Mouse (Mus musculus) embryonic facial prominence, embryonic 14.5 days (tissue): ENCODE measurements around the gene Nos3. TPM values are rescaled to one million over a fixed set of nuclear protein-coding genes. Genes with fewer than 3 reads are reported as not detected.

Source experiments
- ATAC-seq: fragments of 200-750 bp; cut with Nextera tagmentation; 2 replicates; pipeline ENCODE4 v1.8.0; 2017; ENCODE audit warnings: low read depth, moderate number of reproducible peaks, moderate TSS enrichment
- DNase-seq: peaks from one replicate; pipeline ENCODE4 v3.0.0-alpha.2; 2015; ENCODE audit warnings: low spot score
- H3K27ac ChIP-seq: fragments of 300-500 bp; sonication (generic); replicated peaks from 2 replicates; pipeline ENCODE4 v1.5.1; 2014; ENCODE audit warnings: low read depth, mild to moderate bottlenecking, low read length, moderate library complexity
- H3K27me3 ChIP-seq: fragments of 300-500 bp; sonication (generic); replicated peaks from 2 replicates; pipeline ENCODE4 v1.6.1; 2014; ENCODE audit warnings: low read length; ENCODE audit not compliant: control insufficient read depth, insufficient read depth
- H3K36me3 ChIP-seq: fragments of 300-500 bp; sonication (generic); 2 replicates; pipeline ENCODE4 v1.6.1; 2014; ENCODE audit warnings: low read length, mixed read lengths; ENCODE audit not compliant: control insufficient read depth, insufficient read depth
- H3K4me1 ChIP-seq: fragments of 300-500 bp; sonication (generic); 2 replicates; pipeline ENCODE4 v1.6.1; 2014; ENCODE audit warnings: antibody characterized with exemption, low read length; ENCODE audit not compliant: control insufficient read depth, insufficient read depth
- H3K4me2 ChIP-seq: fragments of 300-500 bp; sonication (generic); 2 replicates; pipeline ENCODE4 v1.6.1; 2014; ENCODE audit warnings: low read depth, mild to moderate bottlenecking, low read length, moderate library complexity, mixed read lengths
- H3K4me3 ChIP-seq: fragments of 300-500 bp; sonication (generic); 2 replicates; pipeline ENCODE4 v1.5.1; 2014; ENCODE audit warnings: low read depth, mild to moderate bottlenecking, low read length
- H3K9ac ChIP-seq: fragments of 300-500 bp; sonication (generic); 2 replicates; pipeline ENCODE4 v1.6.1; 2014; ENCODE audit warnings: low read depth, mild to moderate bottlenecking, low read length, moderate library complexity, mixed read lengths
- H3K9me3 ChIP-seq: fragments of 300-500 bp; sonication (generic); 2 replicates; pipeline ENCODE4 v1.6.1; 2016; ENCODE audit warnings: low read length; ENCODE audit not compliant: control insufficient read depth
- WGBS: fragments of 180-500 bp; shearing (Covaris S2); extraction: QIAGEN DNeasy Blood & Tissue Kit; methylation state at CpG from one replicate; pipeline ENCODE4 v1.1.7; 2014; 5-methylcytosine and 5-hydroxymethylcytosine counted together
- polyA plus RNA-seq: library from polyadenylated mRNA; unstranded; fragments of >200 nt; fragmentation: Nextera tagmentation; extraction: Ambion mirVana; gene quantifications from 2 replicates; pipeline ENCODE4 v1.2.1, GENCODE M21; 2014

Gene Nos3
- polyA plus RNA-seq, 1 experiment from 2014 or later, result 7.9 TPM

DNA sequence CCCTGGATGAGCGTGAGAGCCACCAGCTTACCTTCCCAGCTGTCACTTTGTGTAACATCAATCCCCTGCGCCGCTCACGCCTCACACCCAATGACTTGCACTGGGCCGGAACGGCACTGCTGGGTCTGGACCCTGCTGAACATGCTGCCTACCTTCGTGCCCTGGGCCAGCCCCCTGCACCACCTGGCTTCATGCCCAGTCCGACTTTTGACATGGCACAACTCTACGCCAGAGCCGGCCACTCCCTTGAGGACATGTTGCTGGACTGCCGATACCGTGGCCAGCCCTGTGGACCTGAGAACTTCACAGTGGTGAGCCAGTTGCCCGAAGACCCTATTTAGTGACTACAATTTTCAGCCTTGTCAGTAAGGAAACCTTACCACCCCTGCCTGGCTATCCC lies 49.3 kb downstream of the Nos3 start:
- no peak for ATAC-seq
- Histone ChIP-seq H3K9ac (no peak overlapping the region), H3K4me3 (no peak overlapping the region)

DNA sequence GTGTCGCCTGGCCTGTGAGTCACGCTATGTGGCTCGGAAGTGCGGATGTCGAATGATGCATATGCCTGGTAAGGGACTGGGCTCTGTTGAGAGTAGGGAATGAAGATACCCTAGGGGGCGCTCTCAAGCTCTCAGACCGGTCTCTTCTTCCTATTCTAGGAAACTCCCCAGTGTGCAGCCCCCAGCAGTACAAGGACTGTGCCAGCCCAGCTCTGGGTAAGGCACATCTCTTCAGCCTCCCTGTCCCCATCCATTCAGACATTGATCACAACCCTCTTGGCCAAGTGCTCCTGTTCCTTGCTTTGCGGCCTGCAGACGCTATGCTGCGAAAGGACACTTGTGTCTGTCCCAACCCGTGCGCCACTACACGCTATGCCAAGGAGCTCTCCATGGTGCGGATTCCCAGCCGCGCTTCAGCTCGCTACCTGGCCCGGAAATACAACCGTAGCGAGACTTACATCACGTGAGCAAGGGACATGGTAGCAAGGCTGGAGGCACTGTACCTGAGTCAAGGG lies 51.7 kb downstream of the Nos3 start:
- WGBS, result 2% methylated on average over 21 of the region's 21 CpGs
- Histone ChIP-seq H3K4me1 (peaks cover 19% of the 10 kb centered on the region), H3K27ac (no peak overlapping the region), H3K4me3 (no peak overlapping the region), H3K9ac (no peak overlapping the region), H3K27me3 (no peaks in the 10 kb centered on the region), H3K36me3 (peaks cover 34% of the 10 kb centered on the region), H3K4me2 (no peak overlapping the region), H3K9me3 (no peaks in the 10 kb centered on the region)
- ATAC-seq (peak; percentile 48), DNase-seq (peak; percentile 68)

More for the DNA sequence above, 49.3 kb downstream of the Nos3 start:
- peaks cover 19% of the 10 kb centered on the region for H3K4me1 ChIP-seq
- WGBS, result 71% methylated on average over 13 of the region's 13 CpGs
- no peak overlapping the region for H3K27ac ChIP-seq
- H3K4me2 ChIP-seq, result no peak overlapping the region
- no peaks in the 10 kb centered on the region for H3K9me3 ChIP-seq
- no peaks in the 10 kb centered on the region for H3K27me3 ChIP-seq
- DNase-seq, result no peak
- H3K36me3 ChIP-seq, result peaks cover 16% of the 10 kb centered on the region; the same call in 1 of the 2 replicates

DNA sequence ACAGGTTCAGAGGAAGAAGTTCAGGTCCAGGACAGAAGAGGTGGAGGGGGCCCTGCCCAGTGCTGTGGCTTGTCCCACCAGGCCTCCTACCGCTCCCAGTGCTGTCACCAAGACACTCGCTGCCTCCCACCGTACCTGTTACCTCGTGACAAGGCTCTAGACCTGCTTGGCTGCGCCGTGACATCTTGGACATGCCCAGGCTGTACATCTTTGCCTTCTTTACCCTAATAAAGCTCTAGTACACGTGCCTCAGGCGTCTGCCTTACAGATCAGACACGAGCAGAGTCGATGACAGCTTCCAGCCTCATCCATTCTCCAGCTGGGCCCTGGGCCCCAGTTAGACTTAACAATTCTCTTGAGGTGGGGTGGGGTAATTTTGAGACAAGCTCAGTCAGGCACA lies 53.0 kb downstream of the Nos3 start:
- H3K4me1 ChIP-seq, result peaks cover 24% of the 10 kb centered on the region
- no peak overlapping the region for H3K9ac ChIP-seq
- DNase-seq (no peak), ATAC-seq (no peak)
- no peaks in the 10 kb centered on the region for H3K27me3 ChIP-seq
- H3K4me2 ChIP-seq, result no peak overlapping the region
- peaks cover 42% of the 10 kb centered on the region for H3K36me3 ChIP-seq
- no peak overlapping the region for H3K27ac ChIP-seq
- H3K4me3 ChIP-seq, result no peak overlapping the region
- 77% methylated on average over 10 of the region's 10 CpGs for WGBS
- no peaks in the 10 kb centered on the region for H3K9me3 ChIP-seq

DNA sequence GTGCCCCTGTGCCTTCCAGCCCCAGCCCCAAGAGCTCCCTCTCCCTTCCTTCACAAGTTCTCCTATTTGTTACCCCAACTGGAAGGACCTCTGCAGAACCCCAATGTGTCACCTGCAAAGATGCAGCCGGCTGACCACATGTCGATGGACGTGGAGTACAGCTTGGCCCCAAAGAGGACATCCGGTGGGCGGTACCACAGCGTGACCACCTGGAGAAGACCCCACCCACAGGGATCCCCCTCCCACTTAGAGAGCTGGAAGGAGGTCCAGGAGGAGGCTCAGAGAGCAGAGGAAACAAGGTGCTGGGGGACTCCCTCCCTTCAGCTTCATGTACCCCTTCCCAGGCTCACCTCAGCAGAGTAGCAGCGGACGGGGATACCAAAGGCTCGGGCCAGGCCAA lies 55.8 kb downstream of the Nos3 start:
- Histone ChIP-seq H3K9ac (no peak overlapping the region), H3K4me1 (peaks cover 20% of the 10 kb centered on the region; the same call in 1 of the 2 replicates), H3K27ac (no peak overlapping the region), H3K27me3 (no peaks in the 10 kb centered on the region), H3K4me2 (no peak overlapping the region), H3K9me3 (no peaks in the 10 kb centered on the region), H3K4me3 (no peak overlapping the region), H3K36me3 (peaks cover 42% of the 10 kb centered on the region)
- DNase-seq (no peak), ATAC-seq (no peak)
- WGBS, result 85% methylated on average over 8 of the region's 9 CpGs

DNA sequence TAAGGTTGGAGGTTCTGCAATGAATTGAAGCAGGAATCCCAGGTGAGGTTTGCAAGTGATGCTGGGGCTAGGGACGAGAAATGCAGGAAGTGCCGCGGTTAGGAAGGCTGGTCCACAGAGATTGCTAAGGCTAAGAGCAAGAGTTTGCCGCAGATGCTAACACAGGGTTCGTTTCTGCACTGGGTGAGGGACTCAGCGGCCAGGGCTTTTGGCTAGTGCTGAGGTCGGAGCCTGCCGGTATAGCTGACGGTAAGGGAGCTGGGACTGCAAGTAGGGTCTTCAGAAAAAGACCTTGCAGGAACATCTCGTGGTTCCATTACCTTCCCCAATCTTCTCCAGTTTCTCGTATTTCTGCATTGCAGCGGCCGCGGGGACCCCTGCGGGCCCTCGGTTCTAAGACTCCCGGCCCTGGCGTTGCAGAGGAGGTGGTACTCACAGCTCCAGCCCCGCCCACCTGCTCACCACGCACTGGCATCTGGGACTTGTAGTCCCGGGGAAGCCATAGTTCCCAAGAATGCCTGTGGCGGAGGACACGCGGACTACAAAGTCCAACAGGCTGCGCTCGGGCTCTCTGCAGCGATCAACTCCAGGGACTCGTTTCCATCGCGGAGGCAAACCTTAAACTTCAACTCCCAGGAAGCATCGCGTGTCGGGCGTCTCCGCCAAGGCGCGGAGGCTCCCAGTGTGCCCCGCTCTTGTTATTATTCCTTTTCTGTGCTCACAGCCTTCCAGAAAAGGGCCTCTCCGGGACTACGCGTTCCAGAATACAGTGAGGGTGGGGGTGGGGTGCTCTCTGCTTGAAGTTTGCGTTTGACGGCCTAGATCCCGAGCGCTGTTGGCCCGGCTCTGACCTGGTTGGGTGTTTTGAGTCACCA lies 58.8 kb downstream of the Nos3 start, which contains the start of the genes Cdk5 and Slc4a2:
Gene Cdk5, minus strand, starts transcription at position 402 of the 875 bp plus-strand sequence.
Gene Slc4a2, plus strand, starts transcription at position 709 of the 875 bp plus-strand sequence.
- H3K4me2 ChIP-seq, result peak within 1 kb of the TSS; percentile 85
- H3K4me3 ChIP-seq, result peak within 1 kb of the TSS; percentile 51
- peak within 1 kb of the TSS; percentile 93 for H3K27ac ChIP-seq
- peak within 1 kb of the TSS; percentile 75 for H3K9ac ChIP-seq
- ATAC-seq (peak; percentile 96), DNase-seq (peak; percentile 100)
- under 1% methylated on average over 45 of the region's 46 CpGs for WGBS
- H3K27me3 ChIP-seq, result no peaks in the 10 kb centered on the region
- peaks cover 42% of the 10 kb centered on the region for H3K4me1 ChIP-seq
- H3K36me3 ChIP-seq, result peaks cover 36% of the 10 kb centered on the region
- H3K9me3 ChIP-seq, result no peaks in the 10 kb centered on the region

DNA sequence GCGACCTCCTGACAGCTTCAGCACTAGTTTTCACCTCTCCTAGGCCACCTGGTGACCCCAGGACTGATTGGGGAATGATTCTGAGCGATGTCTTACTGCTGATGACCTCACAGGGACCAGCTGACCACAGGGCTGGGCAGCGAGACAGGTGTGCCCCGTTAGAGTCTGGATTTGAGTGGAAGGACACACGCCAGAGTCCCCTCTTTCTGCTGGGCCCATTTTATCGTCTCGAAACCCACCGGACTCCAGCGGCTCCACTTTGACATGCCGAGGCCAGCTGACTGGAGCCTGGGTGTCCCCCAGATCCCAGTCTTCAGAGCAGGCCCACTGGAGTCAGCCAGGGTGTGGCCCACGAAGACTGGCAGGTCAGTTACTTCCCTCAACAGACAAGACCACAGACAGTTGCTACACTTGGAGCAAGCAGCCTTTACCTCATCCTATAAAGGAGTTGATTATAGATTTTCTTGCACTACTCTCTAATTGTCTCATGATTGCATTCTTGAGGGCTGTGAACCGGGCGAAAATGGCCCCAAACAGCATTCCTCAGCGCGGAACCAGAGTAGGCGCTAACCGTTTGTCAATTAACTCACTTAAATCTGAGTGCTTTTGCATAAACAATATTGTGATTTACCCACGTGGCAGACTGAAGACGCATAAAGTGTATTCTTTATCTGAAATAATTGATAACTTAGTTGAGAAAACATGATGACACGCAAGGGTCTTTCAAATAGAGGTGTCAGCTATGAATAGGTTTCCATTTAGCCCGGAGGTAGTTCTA lies 59.6 kb downstream of the Nos3 start:
- Histone ChIP-seq H3K27me3 (no peaks in the 10 kb centered on the region), H3K36me3 (peaks cover 31% of the 10 kb centered on the region), H3K4me3 (peak overlapping the region; percentile 51), H3K4me1 (peaks cover 45% of the 10 kb centered on the region), H3K27ac (peak overlapping the region; percentile 93), H3K9ac (peak overlapping the region; percentile 75), H3K9me3 (no peaks in the 10 kb centered on the region), H3K4me2 (peak overlapping the region; percentile 85)
- DNase-seq, result peak; percentile 25
- WGBS, result 11% methylated on average over 21 of the region's 21 CpGs
- no peak for ATAC-seq

DNA sequence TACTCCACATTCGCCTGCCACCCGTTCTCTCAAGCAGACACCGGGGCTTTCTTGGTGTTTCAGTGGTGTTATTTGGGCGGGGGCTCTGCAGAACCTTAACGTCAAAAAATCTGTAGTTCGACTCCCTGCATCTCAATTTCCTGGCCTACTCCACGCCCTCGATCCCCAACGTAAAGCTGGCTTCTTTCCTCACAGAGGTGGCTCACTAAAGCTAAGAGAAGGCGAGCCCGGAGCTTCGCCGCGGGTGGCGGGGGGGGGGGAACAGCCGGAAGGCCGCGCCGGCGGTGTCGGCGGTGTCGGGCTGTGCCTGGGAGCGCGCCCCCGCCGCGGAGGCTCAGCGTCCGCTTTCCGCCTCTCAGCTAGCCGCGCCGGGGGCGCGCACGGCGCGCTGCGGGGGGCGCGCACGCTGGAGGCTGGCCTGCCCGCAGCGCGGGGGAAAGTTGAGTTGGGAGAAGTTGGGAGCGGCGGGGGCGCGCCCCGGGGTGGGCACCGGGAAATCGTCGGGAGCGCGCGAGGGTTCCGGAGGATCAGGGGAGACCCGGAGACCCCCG lies 60.3 kb downstream of the Nos3 start:
- no peaks in the 10 kb centered on the region for H3K9me3 ChIP-seq
- H3K4me1 ChIP-seq, result peaks cover 45% of the 10 kb centered on the region
- DNase-seq, result peak; percentile 95
- peaks cover 31% of the 10 kb centered on the region for H3K36me3 ChIP-seq
- peak overlapping the region; percentile 51 for H3K4me3 ChIP-seq
- peak overlapping the region; percentile 85 for H3K4me2 ChIP-seq
- peak overlapping the region; percentile 93 for H3K27ac ChIP-seq
- no peaks in the 10 kb centered on the region for H3K27me3 ChIP-seq
- peak overlapping the region; percentile 75 for H3K9ac ChIP-seq
- WGBS, result under 1% methylated on average over 28 of the region's 60 CpGs
- peak; percentile 30; the same call in 1 of the 2 replicates for ATAC-seq

DNA sequence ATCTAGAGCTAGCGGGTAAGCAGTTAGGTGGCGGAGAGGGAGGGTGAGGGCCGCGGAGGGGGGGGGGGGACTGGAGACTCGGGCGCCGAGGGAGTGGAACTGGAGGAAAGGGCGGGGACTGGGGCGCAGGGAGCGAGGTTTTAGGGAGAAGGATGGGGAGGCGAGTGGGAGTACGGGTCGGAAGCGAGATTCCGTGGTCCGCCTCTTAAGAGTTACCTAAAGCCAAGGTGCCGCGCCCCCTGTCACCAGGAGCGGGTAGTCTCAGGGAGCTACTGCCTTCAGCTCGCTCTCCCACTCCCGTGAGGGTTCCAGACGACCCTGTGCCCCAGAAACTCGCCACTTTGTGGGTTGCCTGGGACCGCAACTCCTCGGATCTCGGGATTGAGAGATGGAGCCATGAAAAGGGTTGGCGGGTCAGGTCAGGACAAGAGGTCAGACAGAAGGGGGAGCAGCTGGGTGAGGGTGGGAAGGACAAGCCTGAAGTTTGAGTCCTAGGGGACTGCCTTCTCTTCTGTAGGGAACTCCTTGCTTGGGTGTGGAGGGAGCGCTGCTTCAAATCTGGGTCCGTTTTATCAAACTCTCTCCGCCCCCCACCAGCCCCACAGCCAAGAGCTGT lies 60.9 kb downstream of the Nos3 start:
- H3K27me3 ChIP-seq, result no peaks in the 10 kb centered on the region
- peak overlapping the region; percentile 85 for H3K4me2 ChIP-seq
- no peaks in the 10 kb centered on the region for H3K9me3 ChIP-seq
- under 1% methylated on average over 27 of the region's 30 CpGs for WGBS
- H3K36me3 ChIP-seq, result peaks cover 32% of the 10 kb centered on the region
- no peak for ATAC-seq
- peaks cover 45% of the 10 kb centered on the region for H3K4me1 ChIP-seq
- H3K4me3 ChIP-seq, result peak overlapping the region; percentile 51
- DNase-seq, result peak; percentile 72
- peak overlapping the region; percentile 75 for H3K9ac ChIP-seq
- H3K27ac ChIP-seq, result peak overlapping the region; percentile 93
